Mouse (Mus musculus): ENCODE results near the gene E130308A19Rik. TPM values are rescaled to one million over a fixed set of nuclear protein-coding genes. Genes with fewer than 3 reads are reported as not detected.

Gene E130308A19Rik
- total and polyA plus RNA-seq, 3 experiments: 2.4 to 3.4 (median 3.1) TPM

DNA sequence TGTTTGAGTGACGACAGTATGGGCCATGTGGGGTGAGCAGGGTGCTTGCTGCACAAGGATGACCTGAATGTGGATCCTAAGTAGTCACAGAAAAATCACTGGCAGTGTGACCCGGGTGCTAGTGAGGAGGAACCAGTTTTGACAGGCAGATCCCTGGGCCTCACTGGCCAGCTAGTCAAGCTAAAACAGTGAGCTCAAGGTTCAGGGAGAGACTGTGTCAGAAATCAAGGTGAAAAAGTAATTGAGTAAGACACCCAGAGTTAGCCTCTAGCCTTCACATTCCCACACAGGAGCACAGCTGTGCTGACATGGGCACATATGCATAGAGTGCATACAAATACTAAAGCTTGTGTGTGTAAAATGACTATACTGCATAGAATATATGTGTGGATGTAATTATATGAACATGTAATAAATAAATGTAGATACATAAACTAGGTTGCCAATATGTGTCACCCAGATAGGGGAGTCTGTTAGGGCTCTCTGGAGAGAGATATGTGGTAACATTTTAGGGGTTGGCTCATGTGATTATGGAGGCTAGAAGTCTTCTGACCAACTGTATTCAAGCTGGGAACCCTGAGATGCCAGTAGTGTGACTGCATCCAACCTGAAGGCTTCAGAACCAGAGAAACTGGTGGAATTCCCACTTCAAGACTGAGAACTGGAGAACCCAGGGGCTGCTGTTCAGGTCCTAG is 47.6 kb downstream of the E130308A19Rik start:
- no peaks in the 10 kb centered on the region for H3K9me3 ChIP-seq (replicated peaks; ENCODE audit: low read length)
- H3K4me3 ChIP-seq (replicated peaks in 1 of 3; ENCODE audit: low read depth in 2 of 3, low read length in 2 of 3, poor library complexity in 1 of 3): no peak overlapping the region
- dilution Hi-C loops (cut with MboI; ENCODE audit: extremely low pct_ligation_motif_present, extremely low pct_unique_long_range_greater_than_20kb, low sequenced_read_pairs): no loop called here
- no peak for DNase-seq (ENCODE audit: extremely low read depth)
- H3K27ac ChIP-seq (ENCODE audit: insufficient read depth, low read depth): no peak overlapping the region
- H3K4me1 ChIP-seq (ENCODE audit: control insufficient read depth in 1 of 2, insufficient read depth in 2 of 2): peaks cover 0 to 2% of the 10 kb centered on the region in 2 experiments; a peak in 2 of 4 replicates
- no peaks in the 10 kb centered on the region for H3K27me3 ChIP-seq (replicated peaks)
- no peaks in the 10 kb centered on the region for H3K79me2 ChIP-seq (replicated peaks; ENCODE audit: control insufficient read depth, extremely low read depth, insufficient read depth, poor library complexity, severe bottlenecking)
- no peak overlapping the region for H3K4me2 ChIP-seq (ENCODE audit: insufficient read depth, low read depth, poor library complexity, severe bottlenecking)
- no peaks in the 10 kb centered on the region for H3K36me3 ChIP-seq (replicated peaks in 1 of 2; ENCODE audit: control insufficient read depth in 1 of 2, insufficient read depth in 1 of 2, low read length in 1 of 2)
- H3K9ac ChIP-seq (ENCODE audit: insufficient read depth, low read depth): no peak overlapping the region
- TF ChIP-seq JUN (IDR thresholded peaks at IDR 0.05; ENCODE audit: insufficient read depth, low read depth, low read length) (no peak), UBTF (IDR thresholded peaks at IDR 0.05; ENCODE audit: low read depth, low read length) (no peak)
- in situ Hi-C loops (cut with MboI; ENCODE audit: low pct_ligation_motif_present, low pct_unique_long_range_greater_than_20kb, low sequenced_read_pairs): no loop called here

DNA sequence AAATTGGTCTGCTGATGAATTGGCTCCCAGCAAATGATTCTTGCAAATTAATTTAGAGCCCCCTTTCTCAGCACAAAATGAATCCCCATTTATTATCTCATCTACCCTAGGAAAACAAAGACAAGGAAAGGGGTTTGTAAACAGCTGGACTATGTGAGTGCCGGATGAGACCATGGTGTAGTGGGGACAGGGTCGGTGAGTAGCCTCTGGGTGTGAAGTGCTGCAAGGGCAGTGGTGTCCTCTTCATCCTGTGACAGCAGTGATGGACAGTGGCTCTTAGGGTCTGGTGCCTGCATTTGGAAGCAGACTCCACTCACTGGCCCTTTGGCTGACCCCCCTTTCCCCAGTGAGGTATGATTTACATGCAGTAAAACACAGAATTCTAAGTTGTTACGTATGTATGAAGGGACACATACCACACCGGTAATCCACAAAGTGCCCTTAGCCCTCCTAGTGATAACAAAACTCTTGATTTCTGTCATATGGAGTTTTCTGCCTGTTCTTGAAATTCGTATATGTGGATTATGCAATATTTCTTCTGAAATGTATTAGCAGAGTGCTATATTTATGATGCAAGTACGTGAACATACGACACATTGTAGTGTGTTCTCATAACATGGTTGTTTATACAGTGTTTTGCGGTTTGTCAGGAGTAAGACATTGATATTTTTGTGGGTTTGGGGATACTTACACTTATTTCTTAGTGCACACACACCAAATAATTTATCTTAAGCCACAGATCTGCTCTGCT is 49.1 kb downstream of the E130308A19Rik start:
- dilution Hi-C loops (cut with MboI; ENCODE audit: extremely low pct_ligation_motif_present, extremely low pct_unique_long_range_greater_than_20kb, low sequenced_read_pairs): no loop called here
- no peaks in the 10 kb centered on the region for H3K36me3 ChIP-seq (replicated peaks in 1 of 2; ENCODE audit: control insufficient read depth in 1 of 2, insufficient read depth in 1 of 2, low read length in 1 of 2)

DNA sequence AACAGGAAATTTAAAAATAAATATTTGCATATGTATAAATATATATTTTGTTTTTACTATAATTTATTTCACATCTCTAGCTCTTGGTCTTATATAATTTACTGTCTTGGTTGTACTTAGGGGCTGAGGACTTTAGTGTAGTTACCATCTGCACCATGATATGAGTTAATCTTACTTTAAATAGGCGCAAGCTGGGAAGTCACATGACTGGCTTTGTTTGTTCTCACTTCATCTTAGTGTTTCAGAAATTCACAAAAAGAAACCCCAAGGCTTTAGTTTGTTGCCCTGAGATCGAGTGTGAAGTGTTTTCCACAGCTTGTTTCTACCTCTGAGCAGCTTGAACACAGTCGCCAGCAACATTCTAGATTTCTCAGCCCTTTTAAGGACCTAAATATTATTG is 49.7 kb downstream of the E130308A19Rik start:
- TF ChIP-seq EP300 (IDR thresholded peaks at IDR 0.05; ENCODE audit: low read length) (no peak), UBTF (IDR thresholded peaks at IDR 0.05; ENCODE audit: low read depth, low read length) (no peak), BHLHE40 (IDR thresholded peaks at IDR 0.05; ENCODE audit: low read depth, low read length) (peak; percentile 35; the same call in 1 of the 2 replicates), USF2 (conservative IDR thresholded peaks at IDR 0.05; ENCODE audit: low read depth, low read length) (0 out of 2 replicates have a peak, but pooled peaks have one; percentile 17)
- H3K4me2 ChIP-seq (ENCODE audit: insufficient read depth, low read depth, poor library complexity, severe bottlenecking): no peak overlapping the region
- no peak overlapping the region for H3K4me3 ChIP-seq (replicated peaks in 1 of 3; ENCODE audit: low read depth in 2 of 3, low read length in 2 of 3, poor library complexity in 1 of 3)
- dilution Hi-C loops (cut with MboI; ENCODE audit: extremely low pct_ligation_motif_present, extremely low pct_unique_long_range_greater_than_20kb, low sequenced_read_pairs): no loop called here
- H3K27me3 ChIP-seq (replicated peaks): no peaks in the 10 kb centered on the region
- H3K9me3 ChIP-seq (replicated peaks; ENCODE audit: low read length): no peaks in the 10 kb centered on the region
- no peak overlapping the region for H3K9ac ChIP-seq (ENCODE audit: insufficient read depth, low read depth)
- H3K79me2 ChIP-seq (replicated peaks; ENCODE audit: control insufficient read depth, extremely low read depth, insufficient read depth, poor library complexity, severe bottlenecking): no peaks in the 10 kb centered on the region
- in situ Hi-C loops (cut with MboI; ENCODE audit: low pct_ligation_motif_present, low pct_unique_long_range_greater_than_20kb, low sequenced_read_pairs): no loop called here
- H3K4me1 ChIP-seq (ENCODE audit: control insufficient read depth in 1 of 2, insufficient read depth in 2 of 2): peaks cover 0 to 2% of the 10 kb centered on the region in 2 experiments; a peak in 2 of 4 replicates
- H3K36me3 ChIP-seq (replicated peaks in 1 of 2; ENCODE audit: control insufficient read depth in 1 of 2, insufficient read depth in 1 of 2, low read length in 1 of 2): no peaks in the 10 kb centered on the region
- DNase-seq (ENCODE audit: extremely low read depth): no peak
- H3K27ac ChIP-seq (ENCODE audit: insufficient read depth, low read depth): no peak overlapping the region

More for the DNA sequence above, 49.1 kb downstream of the E130308A19Rik start:
- DNase-seq (ENCODE audit: extremely low read depth): no peak
- in situ Hi-C loops (cut with MboI; ENCODE audit: low pct_ligation_motif_present, low pct_unique_long_range_greater_than_20kb, low sequenced_read_pairs): no loop called here
- Histone ChIP-seq H3K27ac (ENCODE audit: insufficient read depth, low read depth) (no peak overlapping the region), H3K9ac (ENCODE audit: insufficient read depth, low read depth) (no peak overlapping the region), H3K4me2 (ENCODE audit: insufficient read depth, low read depth, poor library complexity, severe bottlenecking) (no peak overlapping the region), H3K9me3 (replicated peaks; ENCODE audit: low read length) (no peaks in the 10 kb centered on the region), H3K27me3 (replicated peaks) (no peaks in the 10 kb centered on the region), H3K4me3 (replicated peaks in 1 of 3; ENCODE audit: low read depth in 2 of 3, low read length in 2 of 3, poor library complexity in 1 of 3) (no peak overlapping the region), H3K4me1 (ENCODE audit: control insufficient read depth in 1 of 2, insufficient read depth in 2 of 2) (peaks cover 0 to 2% of the 10 kb centered on the region in 2 experiments; a peak in 2 of 4 replicates), H3K79me2 (replicated peaks; ENCODE audit: control insufficient read depth, extremely low read depth, insufficient read depth, poor library complexity, severe bottlenecking) (no peaks in the 10 kb centered on the region)
- TF ChIP-seq EP300 (IDR thresholded peaks at IDR 0.05; ENCODE audit: low read length) (no peak), E2F4 (IDR thresholded peaks at IDR 0.05; ENCODE audit: insufficient replicate concordance, low read depth, low read length) (no peak), ETS1 (conservative IDR thresholded peaks at IDR 0.05; ENCODE audit: low read depth, low read length) (no peak), BHLHE40 (IDR thresholded peaks at IDR 0.05; ENCODE audit: low read depth, low read length) (no peak), MAX (IDR thresholded peaks at IDR 0.05; ENCODE audit: low read length) (no peak), CHD1 (IDR thresholded peaks at IDR 0.05; ENCODE audit: low read depth, low read length) (no peak), IRF4 (IDR thresholded peaks at IDR 0.05; ENCODE audit: low read depth, low read length) (no peak), MYC (IDR thresholded peaks at IDR 0.05; ENCODE audit: low read depth, low read length) (no peak), GABPA (IDR thresholded peaks at IDR 0.05; ENCODE audit: insufficient replicate concordance, low read depth, low read length) (no peak), ELF1 (IDR thresholded peaks at IDR 0.05; ENCODE audit: low read depth, low read length) (no peak), MEF2A (IDR thresholded peaks at IDR 0.05; ENCODE audit: borderline replicate concordance, low read depth, low read length) (no peak), KAT2A (IDR thresholded peaks at IDR 0.05; ENCODE audit: insufficient replicate concordance, low read length) (no peak), USF1 (IDR thresholded peaks at IDR 0.05; ENCODE audit: low read depth, low read length) (no peak), UBTF (IDR thresholded peaks at IDR 0.05; ENCODE audit: low read depth, low read length) (no peak), MAFK (IDR thresholded peaks at IDR 0.05; ENCODE audit: insufficient replicate concordance, low read length) (no peak), POLR2A (IDR thresholded peaks at IDR 0.05; ENCODE audit: low read depth, low read length) (no peak), JUN (IDR thresholded peaks at IDR 0.05; ENCODE audit: insufficient read depth, low read depth, low read length) (no peak), SIN3A (IDR thresholded peaks at IDR 0.05; ENCODE audit: low read length) (no peak), ZC3H11A (IDR thresholded peaks at IDR 0.05; ENCODE audit: low read depth, low read length) (no peak)

Data from CH12.LX (cell line).